Mouse (Mus musculus): ENCODE results near the gene Tmem132c. TPM values are rescaled to one million over a fixed set of nuclear protein-coding genes. Genes with fewer than 3 reads are reported as not detected.

The Tmem132c gene
- total RNA-seq (2021): 1 to 10 TPM; 3.7 to 3.8 TPM
- long read RNA-seq, experiment 1, full-length matches to known transcripts: 6 of 8 reads
- long read RNA-seq, experiment 1, partial matches to known transcripts: 2 of 8 reads
- long read RNA-seq, experiment 1, other reads (novel, unspliced or antisense): 0 of 8 reads
- long read RNA-seq, experiment 2, full-length matches to known transcripts: 5 of 5 reads
- long read RNA-seq, experiment 2, partial matches to known transcripts: 0 of 5 reads
- long read RNA-seq, experiment 2, other reads (novel, unspliced or antisense): 0 of 5 reads

GRCm38 (mm10) chr5:127241136-127241924 lies at the start of gene Tmem132c:
Gene Tmem132c, plus strand, starts transcription at chr5:127241808.
- DNase-seq (ENCODE audit: low spot score in 2 of 2): peak; percentile 49 to 50
- TF ChIP-seq CTCF (conservative IDR thresholded peaks at IDR 0.05): no peak
- Histone ChIP-seq H3K4me3 (peak within 1 kb of the TSS; percentile 49), H3K27ac (no peak within 1 kb of the TSS)

DNA sequence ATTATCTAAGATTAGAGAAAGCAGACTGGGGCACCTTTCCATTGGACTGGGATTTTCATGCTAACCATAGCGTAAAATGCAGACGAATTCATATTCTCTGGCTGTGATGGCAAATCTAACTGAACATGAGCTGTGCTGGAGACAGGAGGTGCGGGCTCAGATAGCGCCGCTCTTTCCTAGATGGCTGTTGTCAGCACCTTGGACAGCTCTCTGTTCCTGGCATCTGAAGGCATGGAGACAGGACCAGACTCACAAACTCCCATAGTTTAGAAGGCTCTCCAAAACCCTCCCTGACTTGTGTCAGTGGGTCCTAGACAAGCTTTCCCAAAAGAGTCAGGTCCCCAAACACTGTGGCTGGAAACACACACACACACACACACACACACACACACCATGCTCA lies 49.7 kb upstream of the Tmem132c start:
- H3K4me3 ChIP-seq: no peak overlapping the region
- TF ChIP-seq CTCF (conservative IDR thresholded peaks at IDR 0.05): no peak
- no peak for DNase-seq (ENCODE audit: low spot score in 2 of 2)
- H3K27ac ChIP-seq: no peak overlapping the region

DNA sequence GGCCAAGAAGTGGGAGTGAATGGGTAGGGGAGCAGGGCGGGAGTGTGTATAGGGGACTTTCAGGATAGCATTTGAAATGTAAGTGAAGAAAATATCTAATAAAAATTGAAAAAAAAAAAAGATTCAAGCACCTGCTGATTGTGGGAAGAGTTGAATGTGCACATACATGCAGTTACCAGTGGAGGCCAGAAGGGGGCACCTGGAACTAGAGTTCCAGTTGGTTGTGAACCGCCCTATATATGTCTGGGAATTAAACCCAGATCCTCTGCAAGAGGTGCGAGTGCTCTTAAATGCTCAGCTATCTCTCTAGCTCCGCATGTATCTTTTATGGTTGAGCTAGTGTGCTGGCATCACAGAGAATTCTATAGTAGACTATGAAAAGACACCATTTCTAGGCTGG lies 42.8 kb upstream of the Tmem132c start:
- peak; percentile 64 for TF ChIP-seq CTCF (conservative IDR thresholded peaks at IDR 0.05)
- no peak for DNase-seq (ENCODE audit: low spot score in 2 of 2)
- Histone ChIP-seq H3K4me3 (no peak overlapping the region), H3K27ac (no peak overlapping the region)

- no peak for TF ChIP-seq CTCF (conservative IDR thresholded peaks at IDR 0.05)
- no peak for DNase-seq (ENCODE audit: low spot score in 2 of 2)
These were observed 36.7 kb upstream of the Tmem132c start for GRCm38 (mm10) chr5:127204881-127205280.

GRCm38 (mm10) chr5:127216389-127216788 lies 25.2 kb upstream of the Tmem132c start:
- no peak for TF ChIP-seq CTCF (conservative IDR thresholded peaks at IDR 0.05)

More at GRCm38 (mm10) chr5:127204881-127205280, 36.7 kb upstream of the Tmem132c start:
- Histone ChIP-seq H3K4me3 (no peak overlapping the region), H3K27ac (no peak overlapping the region)

DNA sequence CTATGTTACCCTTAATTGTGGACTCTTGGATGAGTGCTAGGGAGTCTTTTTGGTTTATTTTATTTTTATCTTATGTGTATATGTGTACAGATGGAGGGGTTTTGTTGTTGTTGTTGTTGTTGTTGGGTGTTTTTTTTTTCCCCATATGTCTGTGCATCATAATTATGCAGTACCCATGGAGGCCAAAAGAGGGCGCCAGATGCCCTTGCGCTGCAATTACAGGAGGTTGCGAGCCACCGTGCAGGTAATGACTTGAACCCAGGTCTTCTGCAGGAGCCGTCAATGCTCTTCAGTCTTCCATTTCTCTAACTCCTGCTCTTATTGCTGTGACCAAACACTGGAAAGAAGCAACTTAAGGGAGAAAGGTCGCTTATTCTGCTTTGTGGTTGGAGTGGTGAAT lies 23.9 kb upstream of the Tmem132c start:
- H3K4me3 ChIP-seq: no peak overlapping the region
- peak; percentile 43 for TF ChIP-seq CTCF (conservative IDR thresholded peaks at IDR 0.05)

More at GRCm38 (mm10) chr5:127216389-127216788, 25.2 kb upstream of the Tmem132c start:
- no peak overlapping the region for H3K27ac ChIP-seq
- DNase-seq (ENCODE audit: low spot score in 2 of 2): no peak
- no peak overlapping the region for H3K4me3 ChIP-seq

DNA sequence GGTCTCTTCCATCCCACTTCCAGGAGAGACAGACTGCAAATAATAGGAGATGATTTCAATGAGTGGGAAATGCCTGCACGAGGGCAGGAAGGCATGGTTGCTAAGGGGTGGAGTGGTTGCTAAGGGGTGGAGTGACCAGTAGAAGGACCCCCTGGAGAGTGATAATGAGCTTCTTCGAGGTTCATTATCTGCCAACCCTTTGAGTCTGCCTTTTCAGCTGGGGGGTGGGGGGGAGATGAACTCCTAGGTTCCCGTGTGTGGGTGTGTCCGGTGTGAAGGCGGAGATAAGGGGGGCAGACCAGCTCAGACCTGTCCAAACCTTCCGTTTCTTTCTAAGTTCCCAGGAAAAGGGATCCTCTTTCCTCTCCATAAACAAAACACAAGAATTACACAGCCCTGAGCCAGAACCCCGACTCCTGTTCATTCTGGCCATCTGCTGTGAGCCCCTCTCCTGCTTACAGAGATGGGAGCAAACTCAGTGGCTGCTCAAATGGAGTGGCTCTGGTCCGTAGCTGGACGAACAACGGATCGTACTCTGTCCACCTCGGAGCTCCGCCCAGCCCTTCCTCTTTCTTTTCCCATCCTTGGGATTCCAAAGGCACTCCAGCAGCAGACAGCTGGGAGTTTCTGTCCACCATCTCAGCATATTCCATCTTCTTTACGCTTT lies 13.5 kb upstream of the Tmem132c start:
- DNase-seq (ENCODE audit: low spot score in 2 of 2): no peak
- Histone ChIP-seq H3K27ac (no peak overlapping the region), H3K4me3 (no peak overlapping the region)
- TF ChIP-seq CTCF (conservative IDR thresholded peaks at IDR 0.05): no peak

More for the DNA sequence above, 23.9 kb upstream of the Tmem132c start:
- no peak for DNase-seq (ENCODE audit: low spot score in 2 of 2)
- no peak overlapping the region for H3K27ac ChIP-seq

DNA sequence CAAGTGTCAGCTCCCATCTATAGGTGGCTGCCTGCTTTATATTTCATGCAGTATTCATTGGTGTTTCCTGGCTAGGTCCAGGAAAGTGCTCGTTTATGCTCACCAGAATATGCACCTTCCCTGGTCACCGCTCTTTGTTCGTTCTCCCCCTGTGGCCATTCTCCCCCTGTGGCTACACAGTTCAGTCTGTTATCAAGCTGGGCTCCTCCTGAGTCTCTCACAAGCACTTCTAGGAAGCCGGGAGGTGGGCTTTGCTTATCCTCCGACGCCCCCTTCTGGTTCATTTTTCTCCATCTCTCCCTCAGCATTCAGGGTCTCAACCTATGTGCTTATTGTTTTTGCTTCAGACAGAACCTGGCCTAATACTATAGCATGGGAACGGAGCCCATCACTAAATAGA lies 6.9 kb upstream of the Tmem132c start:
- DNase-seq (ENCODE audit: low spot score in 2 of 2): no peak
- no peak for TF ChIP-seq CTCF (conservative IDR thresholded peaks at IDR 0.05)

GRCm38 (mm10) chr5:127235203-127235602 lies 6.4 kb upstream of the Tmem132c start:
- Histone ChIP-seq H3K27ac (no peak overlapping the region), H3K4me3 (peak overlapping the region; percentile 26)
- peak; percentile 69 to 88 for DNase-seq (ENCODE audit: low spot score in 2 of 2)
- TF ChIP-seq CTCF (conservative IDR thresholded peaks at IDR 0.05): peak; percentile 86

More for the DNA sequence above, 6.9 kb upstream of the Tmem132c start:
- no peak overlapping the region for H3K4me3 ChIP-seq
- no peak overlapping the region for H3K27ac ChIP-seq

DNA sequence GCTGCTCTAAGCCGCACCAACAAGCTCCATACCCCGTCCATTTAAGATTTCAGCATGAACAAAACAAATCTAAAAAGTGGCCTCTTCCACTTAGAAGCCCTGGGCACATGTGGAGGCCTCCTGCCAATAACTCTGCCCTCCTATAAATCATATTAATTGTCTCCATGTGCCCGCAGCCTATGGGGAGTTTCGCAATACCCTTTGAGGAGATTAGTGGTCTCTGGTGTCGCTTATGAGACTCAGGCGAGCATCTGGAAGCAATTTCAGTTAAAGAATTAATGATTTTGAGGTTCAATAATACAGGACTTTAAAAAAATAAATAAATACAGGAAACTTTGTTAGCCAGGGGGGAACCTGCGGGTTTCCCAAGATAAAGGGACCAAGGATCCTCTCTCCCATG lies 1.9 kb upstream of the Tmem132c start:
- Histone ChIP-seq H3K27ac (no peak overlapping the region), H3K4me3 (no peak overlapping the region)
- no peak for DNase-seq (ENCODE audit: low spot score in 2 of 2)
- TF ChIP-seq CTCF (conservative IDR thresholded peaks at IDR 0.05): no peak

GRCm38 (mm10) chr5:127240646-127241045 lies 962 bp upstream of the Tmem132c start:
- no peak overlapping the region for H3K27ac ChIP-seq
- no peak for DNase-seq (ENCODE audit: low spot score in 2 of 2)
- no peak overlapping the region for H3K4me3 ChIP-seq
- TF ChIP-seq CTCF (conservative IDR thresholded peaks at IDR 0.05): no peak

DNA sequence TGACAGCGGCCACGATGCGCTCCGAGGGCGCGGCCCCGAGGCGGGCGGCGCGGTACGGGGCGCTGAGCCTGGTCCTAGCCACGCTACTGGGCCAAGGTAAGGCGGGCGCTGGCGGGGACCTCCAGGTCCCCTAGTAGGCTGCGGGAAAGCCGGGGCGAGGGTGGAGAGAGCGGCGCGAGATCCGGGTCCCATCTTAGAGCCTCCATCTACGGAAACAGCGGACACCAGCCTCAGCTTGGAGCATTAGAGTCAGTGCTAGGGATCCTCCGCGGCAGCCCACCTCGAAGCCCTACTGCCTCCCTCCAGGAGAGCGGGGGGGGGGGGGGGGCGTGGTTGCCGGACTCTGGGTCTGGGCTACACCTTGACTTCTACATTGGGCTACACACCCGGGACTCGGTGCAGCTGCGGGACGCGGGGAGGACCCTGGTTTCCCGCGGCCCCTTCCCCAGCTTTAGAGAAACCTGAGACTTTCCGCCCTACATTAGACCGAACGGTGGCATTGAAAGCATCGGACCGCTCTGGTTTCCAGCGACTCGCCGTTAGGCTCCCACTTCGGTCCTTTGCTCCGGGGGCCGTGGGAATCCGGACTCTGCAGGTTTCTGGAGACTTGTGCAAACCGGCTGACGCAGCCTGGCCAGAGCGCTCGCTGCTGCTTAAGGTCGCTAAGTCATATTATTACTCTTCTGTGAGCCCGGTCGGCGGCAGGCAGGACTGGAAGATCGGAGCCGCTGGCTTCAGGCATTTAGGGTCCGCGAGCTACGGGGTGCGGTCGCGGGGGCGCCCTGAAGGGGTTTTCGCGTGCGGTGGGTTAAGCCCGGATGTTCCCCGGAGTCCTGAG lies 536 bp downstream of the Tmem132c start:
- H3K4me3 ChIP-seq: peak overlapping the region; percentile 49
- H3K27ac ChIP-seq: no peak overlapping the region
- no peak for DNase-seq (ENCODE audit: low spot score in 2 of 2)
- TF ChIP-seq CTCF (conservative IDR thresholded peaks at IDR 0.05): no peak
